In genomic region chr1:184699295-184699694, GRCm38 (mm10) we compare ENCODE assay signal across 20 mouse cellular contexts. TPM values are rescaled to one million over a fixed set of nuclear protein-coding genes. Genes with fewer than 3 reads are reported as not detected.
DNase-seq lines count a peak whose midpoint lies in the region; ATAC-seq and TF ChIP-seq lines count a peak whose summit lies in the region.
"Had no signal": no experiment of that assay in that cellular context is flagged by ENCODE, and none has a peak within 500 bp of the region (broad histone marks: within the 10 kb centered on the region; RNA-seq: fewer than 3 reads in every experiment).

No protein-coding gene starts in this region.

- no peak for TF ChIP-seq POLR2A in heart, adult 2 months (IDR thresholded peaks at IDR 0.05; ENCODE audit: insufficient read depth, low read depth, low read length)

- WGBS in heart, adult 2 months = 86% methylated on average over 1 of the region's 1 CpGs
- 68% methylated on average over 1 of the region's 1 CpGs for WGBS in lung, embryonic 14.5 days

- no peak overlapping the region for H3K4me2 ChIP-seq in lung, embryonic 14.5 days
- H3K4me2 ChIP-seq: embryonic facial prominence, embryonic 13.5 days; limb, embryonic 12.5 days; liver, embryonic 15.5 days; midbrain, embryonic 11.5 days had no signal

- no peak overlapping the region for H3K4me3 ChIP-seq in heart, adult 2 months
- no peak overlapping the region for H3K4me3 ChIP-seq in lung, embryonic 14.5 days (ENCODE audit: low read depth, low read length)
- H3K4me3 ChIP-seq: embryonic facial prominence, embryonic 13.5 days; hindbrain, embryonic 10.5 days; limb, embryonic 12.5 days; liver, embryonic 15.5 days had no signal

- H3K27me3 ChIP-seq in heart, adult 2 months (ENCODE audit: control insufficient read depth, insufficient read depth, low read length) = no peaks in the 10 kb centered on the region
- no peaks in the 10 kb centered on the region for H3K27me3 ChIP-seq in lung, embryonic 14.5 days (ENCODE audit: insufficient read depth, low read length)
- no peaks in the 10 kb centered on the region for H3K27me3 ChIP-seq in Patski
- H3K27me3 ChIP-seq: embryonic facial prominence, embryonic 13.5 days; liver, embryonic 15.5 days had no signal

- in situ Hi-C loops in Patski (cut with MboI; ENCODE audit: low pct_unique_long_range_greater_than_20kb) = no loop called here

- no peaks in the 10 kb centered on the region; the same call in 1 of the 2 replicates for H3K79me2 ChIP-seq in heart, adult 2 months (replicated peaks; ENCODE audit: control insufficient read depth, insufficient read depth, low read length)

- H3K9ac ChIP-seq in heart, adult 2 months (ENCODE audit: low read depth, low read length) = no peak overlapping the region
- H3K9ac ChIP-seq in lung, embryonic 14.5 days = no peak overlapping the region
- H3K9ac ChIP-seq: embryonic facial prominence, embryonic 13.5 days; limb, embryonic 12.5 days; liver, embryonic 15.5 days had no signal

- no peak for TF ChIP-seq EP300 in heart, adult 2 months (IDR thresholded peaks at IDR 0.05; ENCODE audit: insufficient read depth, low read depth, low read length)

- TF ChIP-seq CTCF in heart, adult 2 months (IDR thresholded peaks at IDR 0.05) = peak; percentile 62
- TF ChIP-seq CTCF in lung, embryonic 14.5 days (IDR thresholded peaks at IDR 0.05; ENCODE audit: low read depth) = peak; percentile 42; the same call in 1 of the 2 replicates
- peak; percentile 22 for TF ChIP-seq CTCF in Patski (IDR thresholded peaks at IDR 0.05)

- no peaks in the 10 kb centered on the region for H3K4me1 ChIP-seq in heart, adult 2 months (ENCODE audit: control insufficient read depth, insufficient read depth, low read length)
- H3K4me1 ChIP-seq in lung, embryonic 14.5 days (ENCODE audit: insufficient read depth) = no peaks in the 10 kb centered on the region
- H3K4me1 ChIP-seq: embryonic facial prominence, embryonic 13.5 days; hindbrain, embryonic 10.5 days; limb, embryonic 12.5 days; liver, embryonic 15.5 days had no signal

- POLR2A ChIA-PET in Patski (lab: Charles Lee) = interaction anchor here (0.8 kb wide), 1 partner anchor 14 kb away, joined by 3 read pairs; no protein-coding TSS in a partner anchor

- no peaks in the 10 kb centered on the region for H3K36me3 ChIP-seq in heart, adult 2 months (ENCODE audit: control insufficient read depth, insufficient read depth, low read length)
- no peaks in the 10 kb centered on the region for H3K36me3 ChIP-seq in lung, embryonic 14.5 days (ENCODE audit: insufficient read depth)
- H3K36me3 ChIP-seq: embryonic facial prominence, embryonic 13.5 days; hindbrain, embryonic 10.5 days; limb, embryonic 12.5 days; liver, embryonic 15.5 days had no signal

- H3K9me3 ChIP-seq in lung, embryonic 14.5 days (ENCODE audit: low read depth, low read length) = no peaks in the 10 kb centered on the region
- H3K9me3 ChIP-seq: hindbrain, embryonic 10.5 days; limb, embryonic 12.5 days; liver, embryonic 15.5 days had no signal

- no peak for DNase-seq in heart, adult 2 months
- no peak for DNase-seq in heart, adult 8-10 months (ENCODE audit: low spot score)
- DNase-seq in lung, embryonic 14.5 days = peak; percentile 52
- no peak for DNase-seq in lung, postnatal 25 days (ENCODE audit: low spot score)
- DNase-seq in Patski (ENCODE audit: low read depth, low spot score) = no peak
- no peak for DNase-seq in spleen, adult 18-20 months
- no peak for DNase-seq in spleen, postnatal 4 days (ENCODE audit: low spot score in 2 of 2)
- DNase-seq: adrenal gland, postnatal 10 days; cerebellum, adult 9-10 months; kidney, adult 8-10 months; kidney, postnatal 25 days; layer of hippocampus, adult 9-11 months; lung, postnatal 14 days; thymus, postnatal 36 days had no signal

- H3K27ac ChIP-seq in heart, adult 2 months = no peak overlapping the region
- H3K27ac ChIP-seq in lung, embryonic 14.5 days (ENCODE audit: low read depth) = no peak overlapping the region
- H3K27ac ChIP-seq: embryonic facial prominence, embryonic 13.5 days; hindbrain, embryonic 10.5 days; limb, embryonic 12.5 days; liver, embryonic 15.5 days had no signal

- CTCF ChIA-PET in Patski (lab: Charles Lee) = interaction anchor here (1.4 kb wide), 1 partner anchor 8 kb away, joined by 3 read pairs; no protein-coding TSS in a partner anchor

- ATAC-seq in lung, embryonic 14.5 days (ENCODE audit: insufficient read depth) = no peak
- ATAC-seq in Patski = no peak
- ATAC-seq: activated CD4-positive, CD25-positive, alpha-beta regulatory T cell, adult 4 months had no signal

- intact Hi-C loops in heart, adult 2 months (cut with DNase I) = no loop called here

RNA-seq across cellular contexts. Expression of gene Hlx, which starts 33.1 kb away (rescaled TPM):
- 10 to 100 TPM in 1 of 2 experiments, 1 to 10 TPM in 1; 7.6 to 10.8 TPM for total RNA-seq in heart, adult 2 months (2021)
- polyA plus RNA-seq in heart, adult 2 months (2012; rRNA removed) = 8.8 and 11.4 TPM in 2 replicates
- total RNA-seq in heart, adult 8-10 months (2022) = 1 to 10 TPM; 7.3 to 8.4 (median 8.0) TPM
- polyA plus RNA-seq in lung, embryonic 14.5 days (2014; fragmentation: Nextera tagmentation; extraction: Ambion mirVana) = 27.8 and 28.2 TPM in 2 replicates
- 1.3 TPM for polyA plus RNA-seq in Patski (2021)
- polyA plus RNA-seq: activated CD4-positive, CD25-positive, alpha-beta regulatory T cell, adult 4 months had no signal
